Mouse (Mus musculus) limb, embryonic 14.5 days (tissue): ENCODE results near the gene Atrx. TPM values are rescaled to one million over a fixed set of nuclear protein-coding genes. Genes with fewer than 3 reads are reported as not detected.

Experiments
- ATAC-seq: fragments of 200-750 bp; cut with Nextera tagmentation; 2 replicates; pipeline ENCODE4 v1.8.0; 2017; ENCODE audit warnings: low read depth, moderate number of reproducible peaks, moderate TSS enrichment; ENCODE audit not compliant: low FRiP score
- DNase-seq: peaks from one replicate; pipeline ENCODE4 v3.0.0-alpha.2; 2015; ENCODE audit warnings: low spot score
- H3K27ac ChIP-seq: fragments of 300-500 bp; sonication (generic); replicated peaks from 2 replicates; pipeline ENCODE4 v1.5.1; 2014; ENCODE audit warnings: low read depth, mild to moderate bottlenecking, low read length, moderate library complexity, mixed read lengths
- H3K27me3 ChIP-seq: fragments of 300-500 bp; sonication (generic); 2 replicates; pipeline ENCODE4 v1.6.1; 2014; ENCODE audit warnings: low read length, mixed read lengths; ENCODE audit not compliant: control insufficient read depth, insufficient read depth
- H3K36me3 ChIP-seq: fragments of 300-500 bp; sonication (generic); 2 replicates; pipeline ENCODE4 v1.6.1; 2014; ENCODE audit warnings: mild to moderate bottlenecking, low read length, moderate library complexity, mixed read lengths; ENCODE audit not compliant: control insufficient read depth, insufficient read depth
- H3K4me1 ChIP-seq: fragments of 300-500 bp; sonication (generic); 2 replicates; pipeline ENCODE4 v1.6.1; 2014; ENCODE audit warnings: antibody characterized with exemption, low read length, mixed read lengths; ENCODE audit not compliant: control insufficient read depth, insufficient read depth
- H3K4me2 ChIP-seq: fragments of 300-500 bp; sonication (generic); replicated peaks from 2 replicates; pipeline ENCODE4 v1.6.1; 2014; ENCODE audit warnings: low read depth, mild to moderate bottlenecking, low read length, moderate library complexity; ENCODE audit not compliant: severe bottlenecking
- H3K4me3 ChIP-seq: fragments of 300-500 bp; sonication (generic); replicated peaks from 2 replicates; pipeline ENCODE4 v1.5.1; 2014; ENCODE audit warnings: low read length
- H3K9ac ChIP-seq: fragments of 300-500 bp; sonication (generic); 2 replicates; pipeline ENCODE4 v1.6.1; 2014; ENCODE audit warnings: mild to moderate bottlenecking, low read depth, low read length, moderate library complexity; ENCODE audit not compliant: severe bottlenecking
- H3K9me3 ChIP-seq: fragments of 300-500 bp; sonication (generic); 2 replicates; pipeline ENCODE4 v1.6.1; 2016; ENCODE audit warnings: low read length; ENCODE audit not compliant: control insufficient read depth
- POLR2A ChIP-seq: fragments of 200-500 bp; IDR thresholded peaks from 2 replicates; pipeline ENCODE4 v1.8.0; 2012; ENCODE audit warnings: inconsistent platforms, mild to moderate bottlenecking, moderate library complexity, borderline replicate concordance; ENCODE audit not compliant: insufficient read depth, insufficient read length; ENCODE audit errors: extremely low read depth
- WGBS: fragments of 180-500 bp; shearing (Covaris S2); extraction: QIAGEN DNeasy Blood & Tissue Kit; methylation state at CpG from one replicate; pipeline ENCODE4 v1.1.7; 2014; 5-methylcytosine and 5-hydroxymethylcytosine counted together
- polyA plus RNA-seq, 2 experiments: library from polyadenylated mRNA; depleted of rRNA in 1 of 2; stranded (reverse) in 1 of 2; unstranded in 1 of 2; fragments of >200 nt; fragmentation: Nextera tagmentation in 1 of 2; extraction: Ambion mirVana in 1 of 2; gene quantifications; 2 replicates each; pipeline versions ENCODE4 v1.2.1 to v1.2.3; 2012 to 2014

Atrx gene
- polyA plus RNA-seq, 2 experiments: 87.5 to 143 TPM

GRCm38 (mm10) chrX:105767177-105767764 lies 161.9 kb downstream of the Atrx start:
- H3K9me3 ChIP-seq: no peaks in the 10 kb centered on the region
- no peaks in the 10 kb centered on the region for H3K36me3 ChIP-seq
- ATAC-seq (peak; percentile 28; the same call in 1 of the 2 replicates), DNase-seq (peak; percentile 28)
- 28% methylated on average over 9 of the region's 9 CpGs for WGBS
- peaks cover 6% of the 10 kb centered on the region for H3K4me1 ChIP-seq
- no peak overlapping the region for H3K4me3 ChIP-seq
- H3K27ac ChIP-seq: no peak overlapping the region
- H3K27me3 ChIP-seq: peaks cover 32% of the 10 kb centered on the region
- 0 out of 2 replicates have a peak overlapping the region, but pooled peaks have one; percentile 17 for H3K4me2 ChIP-seq
- no peak overlapping the region for H3K9ac ChIP-seq
- TF ChIP-seq POLR2A: no peak

GRCm38 (mm10) chrX:105766013-105766412 lies 163.2 kb downstream of the Atrx start:
- Histone ChIP-seq H3K4me1 (peaks cover 6% of the 10 kb centered on the region), H3K9me3 (no peaks in the 10 kb centered on the region), H3K36me3 (no peaks in the 10 kb centered on the region), H3K4me3 (no peak overlapping the region), H3K27me3 (peaks cover 32% of the 10 kb centered on the region), H3K4me2 (no peak overlapping the region), H3K27ac (no peak overlapping the region), H3K9ac (no peak overlapping the region)
- 21% methylated on average over 6 of the region's 6 CpGs for WGBS
- DNase-seq: peak; percentile 5
- no peak for TF ChIP-seq POLR2A
- no peak for ATAC-seq

- Histone ChIP-seq H3K4me3 (peak overlapping the region; percentile 41), H3K9me3 (no peaks in the 10 kb centered on the region), H3K9ac (peak overlapping the region; percentile 54), H3K4me1 (peaks cover 6% of the 10 kb centered on the region), H3K27ac (no peak overlapping the region), H3K4me2 (peak overlapping the region; percentile 55), H3K27me3 (peaks cover 32% of the 10 kb centered on the region), H3K36me3 (no peaks in the 10 kb centered on the region)
- ATAC-seq (no peak), DNase-seq (no peak)
- no peak for TF ChIP-seq POLR2A
- 17% methylated on average over 16 of the region's 36 CpGs for WGBS
Observed at GRCm38 (mm10) chrX:105765005-105765706, 164.0 kb downstream of the Atrx start.

GRCm38 (mm10) chrX:105764162-105765004 lies 164.8 kb downstream of the Atrx start, which contains the start of gene Fgf16:
Fgf16 (plus strand) TSS chrX:105764279.
- Histone ChIP-seq H3K9ac (peak within 1 kb of the TSS; percentile 54), H3K4me3 (peak within 1 kb of the TSS; percentile 41), H3K27ac (no peak within 1 kb of the TSS), H3K4me1 (peaks cover 6% of the 10 kb centered on the region), H3K4me2 (peak within 1 kb of the TSS; percentile 55), H3K27me3 (peaks cover 32% of the 10 kb centered on the region), H3K9me3 (no peaks in the 10 kb centered on the region), H3K36me3 (no peaks in the 10 kb centered on the region)
- no peak for TF ChIP-seq POLR2A
- no peak for DNase-seq
- WGBS: 16% methylated on average over 25 of the region's 86 CpGs
- no peak; the same call in none of the 2 replicates for ATAC-seq

- H3K4me3 ChIP-seq: peak overlapping the region; percentile 41
- H3K4me1 ChIP-seq: peaks cover 6% of the 10 kb centered on the region
- no peak overlapping the region for H3K27ac ChIP-seq
- H3K9ac ChIP-seq: no peak overlapping the region
- H3K4me2 ChIP-seq: peak overlapping the region; percentile 55
- ATAC-seq (no peak), DNase-seq (no peak)
- H3K27me3 ChIP-seq: peaks cover 32% of the 10 kb centered on the region
- no peaks in the 10 kb centered on the region for H3K9me3 ChIP-seq
- 12% methylated on average over 17 of the region's 20 CpGs for WGBS
- no peaks in the 10 kb centered on the region for H3K36me3 ChIP-seq
- TF ChIP-seq POLR2A: no peak
Observed at GRCm38 (mm10) chrX:105763612-105764011, 165.6 kb downstream of the Atrx start.
